Mouse (Mus musculus) left cerebral cortex, postnatal 4 days (tissue): ENCODE data around the gene Cemip2. TPM values are rescaled to one million over a fixed set of nuclear protein-coding genes. Genes with fewer than 3 reads are reported as not detected.

Experiments used
- total RNA-seq, 2 experiments: library from RNA; stranded (reverse); gene quantifications; 2 replicates each; pipeline ENCODE4 v1.2.3; 2021

Gene Cemip2
- total RNA-seq, 2 experiments from 2014 or later, result 27.9 to 28.3 TPM

Other genes starting within 250 kb of the Cemip2 start
- gene 1110059E24Rik, start 125.4 kb upstream of the Cemip2 start, total RNA-seq, result 10 to 100 TPM; 24.1 to 28.9 TPM
- gene Abhd17b, start 125.2 kb upstream of the Cemip2 start, total RNA-seq, result 10 to 100 TPM; 51.1 to 52.9 TPM